Mouse (Mus musculus): Measurements from ENCODE around the gene Eef1akmt2.

DNA sequence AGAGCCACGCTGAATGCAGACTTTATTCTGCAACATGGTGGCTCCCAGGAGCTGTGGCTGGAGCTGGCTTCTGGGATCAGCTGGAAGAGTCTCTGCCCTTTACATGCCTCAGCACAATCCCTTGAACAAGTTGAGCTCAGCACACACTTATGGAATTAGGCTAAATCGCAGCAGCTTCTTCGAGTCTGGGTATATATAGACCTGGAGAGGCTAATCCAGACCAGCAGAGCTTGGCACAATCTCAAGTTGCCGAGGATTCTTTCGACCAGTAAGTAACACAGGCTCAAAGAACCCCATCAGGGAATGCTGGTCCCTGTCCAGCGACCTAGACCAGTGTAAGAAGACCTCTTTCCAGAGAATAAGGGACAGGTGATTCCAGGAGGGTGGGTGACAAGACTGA is 70.6 kb downstream of the Eef1akmt2 start:
- no peak for TF ChIP-seq CTCF (IDR thresholded peaks at IDR 0.05)
- no peak for TF ChIP-seq POLR2A (IDR thresholded peaks at IDR 0.05; ENCODE audit: insufficient read depth, low read depth, low read length)
